Mouse (Mus musculus) liver, embryonic 12.5 days (tissue): ENCODE data around the gene Atm. TPM values are rescaled to one million over a fixed set of nuclear protein-coding genes. Genes with fewer than 3 reads are reported as not detected.

Experiments
- ATAC-seq: fragments of 200-750 bp; cut with Nextera tagmentation; 2 replicates; pipeline ENCODE4 v1.8.0; 2017; ENCODE audit warnings: moderate number of reproducible peaks, mild to moderate bottlenecking, moderate library complexity
- H3K27ac ChIP-seq: fragments of 300-500 bp; sonication (generic); 2 replicates; pipeline ENCODE4 v1.5.1; 2016; ENCODE audit warnings: mild to moderate bottlenecking
- H3K27me3 ChIP-seq: fragments of 300-500 bp; sonication (generic); replicated peaks from 2 replicates; pipeline ENCODE4 v1.6.1; 2016; ENCODE audit warnings: mild to moderate bottlenecking, moderate library complexity
- H3K36me3 ChIP-seq: fragments of 300-500 bp; sonication (generic); 2 replicates; pipeline ENCODE4 v1.6.1; 2016; ENCODE audit warnings: mild to moderate bottlenecking, moderate library complexity
- H3K4me1 ChIP-seq: fragments of 300-500 bp; sonication (generic); 2 replicates; pipeline ENCODE4 v1.6.1; 2016
- H3K4me2 ChIP-seq: fragments of 300-500 bp; sonication (generic); 2 replicates; pipeline ENCODE4 v1.6.1; 2016; ENCODE audit warnings: mild to moderate bottlenecking, moderate library complexity
- H3K4me3 ChIP-seq: fragments of 300-500 bp; sonication (generic); 2 replicates; pipeline ENCODE4 v1.5.1; 2016; ENCODE audit warnings: mild to moderate bottlenecking, moderate library complexity
- H3K9ac ChIP-seq: fragments of 300-500 bp; sonication (generic); 2 replicates; pipeline ENCODE4 v1.6.1; 2016; ENCODE audit warnings: mild to moderate bottlenecking, moderate library complexity
- H3K9me3 ChIP-seq: fragments of 300-500 bp; sonication (generic); replicated peaks from 2 replicates; pipeline ENCODE4 v1.6.1; 2016; ENCODE audit warnings: mild to moderate bottlenecking, moderate library complexity
- WGBS: fragments of 180-500 bp; shearing (Covaris S2); methylation state at CpG from one replicate; pipeline ENCODE4 v1.1.7; 2016; ENCODE audit not compliant: insufficient replicate concordance; 5-methylcytosine and 5-hydroxymethylcytosine counted together
- polyA plus RNA-seq: library from polyadenylated mRNA; unstranded; fragments of >200 nt; fragmentation: Nextera tagmentation; extraction: Ambion mirVana; gene quantifications from 2 replicates; pipeline ENCODE4 v1.2.1, GENCODE M21; 2016

Atm gene
- polyA plus RNA-seq, 1 experiment from 2014 or later: 7.4 TPM

DNA sequence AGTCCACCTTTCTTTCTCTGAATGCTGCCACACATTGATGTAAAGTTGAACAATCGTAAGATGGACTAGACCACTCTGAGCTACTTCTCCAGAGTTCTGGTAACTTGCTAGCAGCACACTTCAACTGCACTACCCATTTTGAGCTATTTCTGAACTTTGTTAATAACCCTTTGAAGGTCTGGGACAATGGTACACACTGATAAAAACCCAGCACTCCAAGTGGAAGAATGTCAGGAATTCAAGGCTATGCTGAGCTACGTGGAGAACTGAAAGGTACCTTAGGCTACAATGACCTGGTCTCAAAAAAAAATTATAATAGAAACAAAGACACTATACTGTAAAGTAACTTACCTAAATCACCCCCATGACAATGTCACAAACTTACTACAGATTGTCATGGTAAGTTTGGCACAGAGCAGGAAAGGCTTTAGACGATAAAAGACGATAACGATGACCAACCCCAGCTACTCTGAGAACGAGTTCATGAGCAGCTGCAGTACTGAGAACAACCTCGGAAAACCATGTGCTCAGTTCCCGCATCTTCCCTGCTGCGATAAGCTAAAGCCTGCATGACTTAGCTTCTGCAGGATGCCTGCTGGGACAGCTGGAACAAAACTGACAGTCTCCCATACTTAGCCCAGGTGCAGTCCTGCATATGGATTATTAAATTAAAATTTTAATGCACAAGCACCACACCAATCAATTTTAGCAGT lies 63.6 kb downstream of the Atm start:
- H3K9ac ChIP-seq: no peak overlapping the region
- H3K9me3 ChIP-seq: no peaks in the 10 kb centered on the region
- no peaks in the 10 kb centered on the region for H3K27me3 ChIP-seq
- H3K4me1 ChIP-seq: no peaks in the 10 kb centered on the region
- no peak overlapping the region for H3K4me2 ChIP-seq
- no peak overlapping the region for H3K27ac ChIP-seq
- peaks cover 17% of the 10 kb centered on the region for H3K36me3 ChIP-seq
- H3K4me3 ChIP-seq: no peak overlapping the region
- WGBS: 82% methylated on average over 9 of the region's 9 CpGs
- no peak for ATAC-seq

DNA sequence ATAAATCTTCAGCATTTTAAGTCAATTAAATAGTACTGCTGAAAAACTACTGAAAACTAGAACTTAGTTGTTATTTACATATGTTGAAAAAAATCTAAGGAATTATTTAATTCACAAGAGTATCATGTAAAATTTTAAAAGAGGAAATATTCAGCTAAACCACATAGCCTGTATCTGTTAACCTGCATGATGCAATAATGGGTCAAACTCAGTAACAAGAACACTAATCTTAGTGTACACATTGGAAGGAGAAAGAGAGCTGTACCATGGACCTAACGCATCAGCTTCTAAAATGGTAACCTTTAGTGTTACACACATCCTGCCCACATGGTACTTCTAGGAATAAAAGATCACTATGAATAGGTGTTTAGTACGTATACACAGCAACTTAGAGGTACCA lies 84.5 kb downstream of the Atm start:
- Histone ChIP-seq H3K9me3 (no peaks in the 10 kb centered on the region), H3K36me3 (peaks cover 45% of the 10 kb centered on the region), H3K4me1 (no peaks in the 10 kb centered on the region), H3K27ac (no peak overlapping the region), H3K9ac (no peak overlapping the region), H3K4me2 (no peak overlapping the region), H3K27me3 (no peaks in the 10 kb centered on the region), H3K4me3 (no peak overlapping the region)
- 83% methylated on average over 2 of the region's 2 CpGs for WGBS
- ATAC-seq: no peak

DNA sequence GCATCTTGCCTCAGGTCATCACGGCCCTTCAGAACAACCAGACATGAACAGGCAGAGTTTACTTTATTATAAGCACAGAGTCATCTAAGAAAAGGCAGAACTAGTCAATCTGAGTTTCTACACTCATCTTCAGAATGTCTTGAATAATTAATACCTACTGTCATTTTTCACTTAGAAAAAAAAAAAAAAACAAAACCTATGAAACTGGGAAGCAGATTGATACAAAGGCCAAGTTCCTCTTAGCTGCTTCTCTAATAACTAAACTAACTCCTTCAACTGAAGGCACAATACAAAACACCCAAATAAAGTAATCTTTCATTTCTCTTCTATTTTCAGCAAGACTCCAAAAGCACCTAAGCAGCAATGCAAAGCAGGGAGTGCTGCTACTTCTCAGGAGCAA lies 85.9 kb downstream of the Atm start:
- Histone ChIP-seq H3K4me2 (no peak overlapping the region), H3K36me3 (peaks cover 55% of the 10 kb centered on the region), H3K4me3 (no peak overlapping the region), H3K9ac (no peak overlapping the region), H3K27ac (no peak overlapping the region), H3K27me3 (no peaks in the 10 kb centered on the region), H3K4me1 (no peaks in the 10 kb centered on the region), H3K9me3 (no peaks in the 10 kb centered on the region)
- WGBS: 83% methylated on average over 1 of the region's 1 CpGs
- ATAC-seq: no peak

DNA sequence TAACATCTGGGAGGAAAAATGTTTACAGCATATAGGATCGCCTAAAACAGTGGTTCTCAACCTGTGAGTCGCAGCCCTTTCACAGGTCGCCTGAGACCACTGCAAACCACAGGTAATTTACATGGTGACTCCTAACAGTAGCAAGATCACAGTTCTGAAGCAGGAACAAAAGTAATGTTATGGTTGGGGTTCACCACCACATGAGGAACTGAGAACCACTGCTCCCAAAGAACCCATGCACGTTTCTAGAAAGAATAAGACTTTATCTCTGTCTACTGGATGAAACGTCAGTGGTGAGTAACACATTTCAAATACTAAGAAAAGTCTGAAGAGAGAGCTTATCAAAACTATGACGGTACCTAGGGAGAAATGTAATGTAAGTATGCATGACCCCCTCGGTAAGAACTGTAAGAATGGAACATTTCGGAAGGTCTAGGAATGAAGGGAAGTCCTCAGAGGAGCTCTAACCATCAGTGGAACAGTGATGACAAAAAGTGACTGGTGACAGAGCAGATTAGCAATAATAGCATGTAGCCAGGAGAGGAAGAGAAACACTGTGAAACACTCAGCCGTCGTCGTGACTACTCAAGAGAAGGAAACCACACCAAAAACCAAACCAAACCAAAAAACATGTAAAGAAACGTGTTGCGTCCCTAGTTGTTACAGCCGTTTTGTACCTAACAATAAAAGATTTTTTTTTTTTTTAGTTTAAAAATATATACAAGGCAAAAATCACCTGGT lies 100.5 kb downstream of the Atm start:
- Histone ChIP-seq H3K27me3 (no peaks in the 10 kb centered on the region), H3K4me3 (no peak overlapping the region), H3K9me3 (no peaks in the 10 kb centered on the region), H3K9ac (no peak overlapping the region), H3K27ac (no peak overlapping the region), H3K4me2 (no peak overlapping the region), H3K4me1 (no peaks in the 10 kb centered on the region), H3K36me3 (peaks cover 29% of the 10 kb centered on the region)
- WGBS: 76% methylated on average over 14 of the region's 14 CpGs
- ATAC-seq: no peak

DNA sequence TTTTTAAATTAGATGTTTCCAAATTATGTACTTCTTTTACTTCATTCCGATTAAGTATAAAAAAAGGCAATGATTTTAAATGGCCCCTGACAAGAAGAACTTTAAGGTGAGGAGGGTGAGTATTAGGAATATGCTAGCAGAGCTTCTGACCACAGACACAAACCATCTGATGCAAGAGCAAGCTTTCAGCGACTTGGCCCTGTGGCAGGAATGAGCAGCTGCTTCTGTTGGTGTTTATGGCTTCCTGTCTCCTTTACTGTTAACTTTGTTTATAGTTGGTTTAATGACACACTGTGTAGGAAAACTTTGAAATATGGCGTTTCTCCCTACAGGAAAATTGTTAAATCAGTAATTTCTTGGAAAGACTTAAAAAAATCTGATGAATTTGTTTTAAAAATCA lies 108.9 kb downstream of the Atm start:
- Histone ChIP-seq H3K27me3 (no peaks in the 10 kb centered on the region), H3K9me3 (no peaks in the 10 kb centered on the region), H3K36me3 (no peaks in the 10 kb centered on the region), H3K4me2 (no peak overlapping the region), H3K4me3 (no peak overlapping the region), H3K4me1 (peaks cover 33% of the 10 kb centered on the region), H3K9ac (no peak overlapping the region), H3K27ac (no peak overlapping the region)
- 60% methylated on average over 3 of the region's 3 CpGs for WGBS
- no peak for ATAC-seq

DNA sequence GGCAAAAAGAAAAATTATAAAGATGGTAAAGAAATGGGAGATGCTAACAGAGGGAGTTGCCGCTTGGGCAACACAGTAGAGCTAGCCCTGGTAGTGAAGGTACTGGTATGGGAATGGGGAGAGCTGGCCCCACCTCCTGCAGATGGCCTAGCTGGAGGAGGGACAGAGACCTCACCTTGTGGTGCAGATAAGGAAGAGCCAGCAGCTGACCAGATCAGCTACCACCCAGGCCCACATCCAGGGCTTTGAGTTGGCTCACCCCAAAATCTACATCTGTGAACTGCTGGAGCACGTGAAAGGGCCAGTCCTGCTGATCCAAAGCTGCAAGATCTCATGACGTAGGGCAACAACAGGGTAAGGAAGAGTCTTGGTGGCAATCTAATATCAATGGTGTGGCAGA lies 109.8 kb downstream of the Atm start:
- no peak overlapping the region; the same call in 1 of the 2 replicates for H3K27ac ChIP-seq
- no peak overlapping the region for H3K9ac ChIP-seq
- ATAC-seq: peak; percentile 38; the same call in 1 of the 2 replicates
- H3K36me3 ChIP-seq: no peaks in the 10 kb centered on the region
- WGBS: 57% methylated on average over 3 of the region's 3 CpGs
- no peak overlapping the region for H3K4me3 ChIP-seq
- no peak overlapping the region for H3K4me2 ChIP-seq
- no peaks in the 10 kb centered on the region for H3K9me3 ChIP-seq
- H3K4me1 ChIP-seq: peaks cover 42% of the 10 kb centered on the region
- no peaks in the 10 kb centered on the region for H3K27me3 ChIP-seq

DNA sequence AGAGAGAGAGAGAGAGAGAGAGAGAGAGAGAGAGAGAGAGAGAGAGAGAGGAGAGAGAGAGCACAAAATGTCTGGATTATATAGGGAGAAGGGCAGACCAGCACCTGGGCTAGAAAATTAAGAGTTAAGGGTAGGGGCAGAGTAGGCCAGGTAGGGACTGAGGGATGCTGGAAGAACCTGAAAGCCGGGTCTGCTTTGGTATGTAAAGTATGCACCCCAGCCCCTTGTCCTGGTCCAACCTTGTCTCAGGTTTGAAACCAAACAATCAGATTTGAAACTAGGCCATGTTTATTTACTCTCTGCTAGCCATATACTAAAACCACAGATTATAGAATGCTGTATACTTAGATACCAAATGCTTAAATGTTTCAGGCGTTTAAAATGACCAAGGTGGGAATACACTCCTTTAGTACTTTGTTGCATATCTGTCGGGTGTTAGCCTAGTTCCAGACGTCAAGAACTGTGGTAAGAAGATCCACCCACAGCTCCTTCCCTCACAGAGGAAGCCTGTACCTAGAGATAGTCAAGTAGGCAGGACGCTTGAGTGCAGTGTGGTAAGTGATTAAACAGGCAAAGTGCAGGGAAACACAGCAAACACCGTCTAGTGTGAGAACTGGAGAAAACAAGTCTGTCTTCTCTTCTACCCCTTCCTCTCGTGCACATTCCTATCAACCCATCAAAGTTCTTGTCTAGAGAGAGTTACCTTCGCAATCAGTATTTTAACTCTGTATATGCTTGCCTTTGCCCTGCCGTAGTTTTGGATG lies 114.2 kb downstream of the Atm start:
- Histone ChIP-seq H3K27me3 (no peaks in the 10 kb centered on the region), H3K36me3 (no peaks in the 10 kb centered on the region), H3K4me3 (peak overlapping the region; percentile 40), H3K9ac (peak overlapping the region; percentile 50), H3K4me2 (peak overlapping the region; percentile 63), H3K9me3 (no peaks in the 10 kb centered on the region), H3K27ac (peak overlapping the region; percentile 93), H3K4me1 (peaks cover 49% of the 10 kb centered on the region)
- ATAC-seq: peak; percentile 100
- 9% methylated on average over 9 of the region's 9 CpGs for WGBS

DNA sequence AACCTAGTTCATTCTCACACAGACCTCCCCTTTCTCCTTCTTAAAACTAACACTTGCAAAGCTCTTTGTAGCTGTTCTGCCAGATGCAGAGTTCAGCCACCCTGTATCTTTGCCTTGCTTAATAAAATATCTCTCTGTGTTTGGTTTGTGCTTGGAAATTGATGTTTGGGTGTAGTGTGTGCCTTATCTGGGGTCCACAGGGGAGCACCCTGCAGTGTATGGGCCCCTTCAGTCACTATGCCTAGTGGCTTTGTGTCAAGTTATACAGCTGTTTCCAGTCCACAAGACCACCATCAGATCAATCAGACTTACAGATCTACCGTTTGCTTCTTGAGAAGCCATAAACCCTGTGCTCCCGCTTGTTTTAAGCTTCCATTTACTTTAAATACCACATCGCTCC lies 127.1 kb downstream of the Atm start:
- H3K27me3 ChIP-seq: no peaks in the 10 kb centered on the region
- peak overlapping the region; percentile 53 for H3K4me2 ChIP-seq
- peak; percentile 90 for ATAC-seq
- no peaks in the 10 kb centered on the region for H3K36me3 ChIP-seq
- H3K9ac ChIP-seq: no peak overlapping the region
- 0 out of 2 replicates have a peak overlapping the region, but pooled peaks have one; percentile 8 for H3K4me3 ChIP-seq
- H3K4me1 ChIP-seq: peaks cover 50% of the 10 kb centered on the region
- H3K9me3 ChIP-seq: no peaks in the 10 kb centered on the region
- H3K27ac ChIP-seq: peak overlapping the region; percentile 81
- 49% methylated on average over 3 of the region's 3 CpGs for WGBS

DNA sequence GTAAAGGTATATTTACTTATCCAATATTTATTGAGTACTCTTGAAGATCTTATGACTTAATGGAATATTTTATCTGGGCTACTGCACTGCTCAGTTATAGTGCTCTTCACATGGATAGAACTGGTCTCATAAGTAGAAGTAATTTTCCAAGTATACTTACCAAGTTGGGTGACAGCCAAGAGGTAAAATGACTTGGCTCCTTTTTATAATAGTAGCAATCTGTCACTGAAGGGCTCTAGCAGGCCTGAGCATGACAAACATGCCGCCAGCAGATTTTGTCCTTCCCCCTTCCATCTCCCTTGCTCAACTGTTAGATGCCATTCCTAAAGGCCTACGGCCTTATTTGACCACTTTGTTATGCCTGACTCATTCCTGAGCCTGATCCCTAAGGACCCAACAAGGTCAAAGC lies 127.6 kb downstream of the Atm start:
- Histone ChIP-seq H3K9ac (no peak overlapping the region), H3K9me3 (no peaks in the 10 kb centered on the region), H3K4me1 (peaks cover 52% of the 10 kb centered on the region), H3K27me3 (no peaks in the 10 kb centered on the region), H3K36me3 (no peaks in the 10 kb centered on the region), H3K4me3 (no peak overlapping the region), H3K4me2 (peak overlapping the region; percentile 53), H3K27ac (peak overlapping the region; percentile 81)
- ATAC-seq: no peak; the same call in 1 of the 2 replicates
- WGBS: 75% methylated on average over 2 of the region's 2 CpGs

DNA sequence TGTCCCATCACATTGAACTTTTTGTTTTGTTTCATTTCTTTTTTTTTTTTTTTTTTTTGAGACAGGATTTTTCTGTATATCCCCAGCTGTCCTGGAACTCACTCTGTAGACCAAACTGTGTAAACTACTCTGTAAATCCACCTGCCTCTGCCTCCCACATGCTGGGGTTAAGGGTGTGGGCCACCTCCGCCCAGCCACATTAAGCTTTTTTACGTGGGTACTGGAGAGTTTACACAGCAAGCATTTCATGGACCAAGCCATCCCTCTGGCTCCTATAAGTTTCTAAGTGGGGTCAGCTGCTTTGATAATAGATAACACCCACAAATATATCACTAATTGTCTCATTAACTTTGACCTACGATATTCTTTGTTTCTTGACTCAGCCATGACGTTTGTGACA lies 128.0 kb downstream of the Atm start:
- no peak for ATAC-seq

DNA sequence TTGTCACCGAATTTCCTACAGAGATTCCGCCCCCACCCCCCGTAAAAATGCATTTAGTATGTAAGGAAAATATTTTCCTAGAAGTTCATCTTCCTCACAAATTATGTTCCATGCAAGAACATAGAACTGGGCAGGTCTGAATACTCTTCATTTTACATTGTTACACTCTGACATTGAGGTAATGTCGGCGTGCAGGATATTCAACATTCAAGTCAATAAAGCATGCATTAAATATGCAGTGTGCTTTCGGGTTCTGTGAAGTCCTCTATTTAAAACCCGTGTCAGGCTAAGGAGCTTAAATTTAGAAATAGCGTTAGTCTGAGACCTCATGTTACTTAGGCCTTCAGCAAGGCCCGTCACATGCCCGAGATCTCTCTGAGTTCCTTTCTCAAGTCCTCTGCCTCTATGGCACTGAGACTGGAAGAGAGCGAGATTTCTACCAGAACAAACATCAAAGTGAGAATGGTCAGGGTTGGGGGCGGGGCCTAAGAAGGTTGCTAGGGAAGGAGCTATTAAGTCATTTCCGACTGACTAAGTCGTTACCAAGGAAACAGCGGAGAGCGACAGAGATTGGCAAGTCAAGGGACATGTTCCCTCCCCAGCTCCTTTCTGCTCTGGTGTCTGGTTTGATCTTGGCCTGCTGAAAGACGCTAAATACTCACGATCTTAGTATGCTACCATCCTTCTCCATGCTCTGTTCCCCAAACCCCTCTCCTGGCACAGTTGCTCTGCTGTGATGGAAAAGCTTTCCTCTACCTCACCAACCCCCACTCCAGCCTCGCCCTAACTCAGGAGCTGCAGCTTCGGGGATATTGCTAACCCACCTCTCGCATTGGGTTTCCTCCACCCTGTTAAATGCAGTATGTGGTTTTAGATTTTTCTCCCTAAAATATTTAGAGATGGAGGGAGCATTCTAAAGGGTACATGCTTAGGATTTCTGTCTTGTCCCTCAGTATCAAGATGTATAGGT lies 131.5 kb downstream of the Atm start:
- H3K4me3 ChIP-seq: peak overlapping the region; percentile 35
- peak overlapping the region; percentile 58 for H3K4me2 ChIP-seq
- H3K4me1 ChIP-seq: peaks cover 44% of the 10 kb centered on the region
- no peak overlapping the region for H3K27ac ChIP-seq
- H3K9ac ChIP-seq: no peak overlapping the region
- H3K36me3 ChIP-seq: no peaks in the 10 kb centered on the region
- ATAC-seq: 0 out of 2 replicates have a peak, but pooled peaks have one; percentile 28
- 30% methylated on average over 21 of the region's 21 CpGs for WGBS
- no peaks in the 10 kb centered on the region for H3K9me3 ChIP-seq
- no peaks in the 10 kb centered on the region for H3K27me3 ChIP-seq

More for the DNA sequence above, 128.0 kb downstream of the Atm start:
- WGBS: 61% methylated on average over 4 of the region's 4 CpGs
- Histone ChIP-seq H3K9me3 (no peaks in the 10 kb centered on the region), H3K36me3 (no peaks in the 10 kb centered on the region), H3K4me2 (no peak overlapping the region), H3K27ac (no peak overlapping the region), H3K9ac (no peak overlapping the region), H3K4me3 (no peak overlapping the region), H3K27me3 (no peaks in the 10 kb centered on the region), H3K4me1 (peaks cover 52% of the 10 kb centered on the region)
